25 mouse cellular contexts compared by ENCODE assay signal in the genomic region with DNA sequence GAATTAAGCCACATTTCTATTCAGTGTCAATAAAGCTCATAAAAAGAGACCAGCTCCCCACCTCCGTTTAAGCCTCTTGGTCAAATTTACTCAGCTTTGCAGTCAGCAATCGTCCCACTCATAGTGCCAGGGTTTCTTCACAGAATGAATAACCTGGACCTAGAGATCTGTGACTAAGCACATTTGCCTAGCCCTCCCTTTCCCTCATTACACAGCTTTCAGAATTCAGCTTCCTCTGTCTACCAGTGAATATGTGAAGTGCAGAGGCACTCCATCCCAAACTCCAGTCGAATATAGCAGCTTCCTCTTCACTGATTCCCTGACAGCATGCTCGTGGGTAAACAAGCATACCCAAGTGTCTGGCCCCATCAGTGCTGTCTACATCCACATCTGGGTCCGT. TPM values are rescaled to one million over a fixed set of nuclear protein-coding genes. Genes with fewer than 3 reads are reported as not detected.
DNase-seq lines count a peak whose midpoint lies in the region; ATAC-seq and TF ChIP-seq lines count a peak whose summit lies in the region.
"Had no signal": no experiment of that assay in that cellular context is flagged by ENCODE, and none has a peak within 500 bp of the region (broad histone marks: within the 10 kb centered on the region; RNA-seq: fewer than 3 reads in every experiment).

No protein-coding gene starts in this region.

- ATAC-seq in liver, embryonic 12.5 days: no peak
- ATAC-seq in forebrain, embryonic 13.5 days: no peak
- ATAC-seq: CD4-positive, CD25-positive, alpha-beta regulatory T cell, adult 4 months; forebrain, embryonic 14.5 days had no signal

- H3K4me1 ChIP-seq in kidney, adult 2 months (ENCODE audit: control insufficient read depth, insufficient read depth, low read length): no peaks in the 10 kb centered on the region
- no peaks in the 10 kb centered on the region for H3K4me1 ChIP-seq in liver, embryonic 12.5 days
- no peaks in the 10 kb centered on the region for H3K4me1 ChIP-seq in forebrain, embryonic 13.5 days
- H3K4me1 ChIP-seq: embryonic facial prominence, embryonic 13.5 days; heart, embryonic 12.5 days; limb, embryonic 12.5 days; stomach, embryonic 15.5 days had no signal

- H3K9me3 ChIP-seq in liver, embryonic 12.5 days (replicated peaks): no peaks in the 10 kb centered on the region
- no peaks in the 10 kb centered on the region for H3K9me3 ChIP-seq in forebrain, embryonic 13.5 days (replicated peaks)
- H3K9me3 ChIP-seq: embryonic facial prominence, embryonic 13.5 days; heart, embryonic 12.5 days; limb, embryonic 12.5 days; stomach, embryonic 15.5 days had no signal

- TF ChIP-seq CTCF in kidney, adult 2 months (conservative IDR thresholded peaks at IDR 0.05; ENCODE audit: insufficient read depth, insufficient read length, low read depth, low read length): no peak

- no peak overlapping the region for H3K27ac ChIP-seq in kidney, adult 2 months (ENCODE audit: insufficient read depth, low read depth, low read length)
- H3K27ac ChIP-seq in macrophage: peak overlapping the region; percentile 55
- H3K27ac ChIP-seq in liver, embryonic 12.5 days: no peak overlapping the region
- no peak overlapping the region for H3K27ac ChIP-seq in forebrain, embryonic 13.5 days
- H3K27ac ChIP-seq: embryonic facial prominence, embryonic 13.5 days; hindbrain, embryonic 14.5 days; limb, embryonic 12.5 days; stomach, embryonic 15.5 days had no signal

- H3K4me2 ChIP-seq in liver, embryonic 12.5 days: no peak overlapping the region
- H3K4me2 ChIP-seq in forebrain, embryonic 13.5 days: no peak overlapping the region
- H3K4me2 ChIP-seq: embryonic facial prominence, embryonic 13.5 days; heart, embryonic 12.5 days; hindbrain, embryonic 14.5 days; limb, embryonic 12.5 days; liver, embryonic 11.5 days; midbrain, embryonic 11.5 days; stomach, embryonic 15.5 days had no signal

- no peak for TF ChIP-seq POLR2A in kidney, adult 2 months (IDR thresholded peaks at IDR 0.05; ENCODE audit: low read depth, low read length)

- no peaks in the 10 kb centered on the region for H3K79me2 ChIP-seq in macrophage (ENCODE audit: inconsistent target)

- H3K36me3 ChIP-seq in kidney, adult 2 months (ENCODE audit: control insufficient read depth, insufficient read depth, low read length): no peaks in the 10 kb centered on the region
- H3K36me3 ChIP-seq in macrophage (ENCODE audit: inconsistent target): no peaks in the 10 kb centered on the region
- no peaks in the 10 kb centered on the region for H3K36me3 ChIP-seq in liver, embryonic 12.5 days
- H3K36me3 ChIP-seq in forebrain, embryonic 13.5 days (ENCODE audit: poor library complexity, severe bottlenecking): no peaks in the 10 kb centered on the region
- H3K36me3 ChIP-seq: embryonic facial prominence, embryonic 13.5 days; heart, embryonic 12.5 days; limb, embryonic 12.5 days; stomach, embryonic 15.5 days had no signal

- no peak overlapping the region for H3K9ac ChIP-seq in liver, embryonic 12.5 days
- H3K9ac ChIP-seq in forebrain, embryonic 13.5 days: no peak overlapping the region
- H3K9ac ChIP-seq: embryonic facial prominence, embryonic 13.5 days; heart, embryonic 12.5 days; hindbrain, embryonic 14.5 days; limb, embryonic 12.5 days; stomach, embryonic 15.5 days had no signal

- WGBS in kidney, adult 2 months: 38% methylated on average over 5 of the region's 5 CpGs
- 38% methylated on average over 5 of the region's 5 CpGs for WGBS in macrophage (ENCODE audit: missing documents)
- WGBS in liver, embryonic 12.5 days (ENCODE audit: insufficient replicate concordance): 39% methylated on average over 5 of the region's 5 CpGs
- WGBS in forebrain, embryonic 13.5 days: 74% methylated on average over 5 of the region's 5 CpGs

- peak; percentile 1 for DNase-seq in kidney, adult 2 months
- DNase-seq in kidney, postnatal 36 days: no peak
- peak; percentile 42 for DNase-seq in lung, postnatal 36 days
- no peak for DNase-seq in lung, postnatal 4 days
- DNase-seq: adrenal gland, postnatal 14 days; cerebellum, postnatal 10 days; embryo, embryonic 11 days; gastrocnemius, postnatal 10 days; heart, postnatal 14 days; kidney, postnatal 4 days; thymus, adult 2 months; thymus, postnatal 4 days had no signal

- no peak overlapping the region for H3K4me3 ChIP-seq in kidney, adult 2 months (ENCODE audit: insufficient read depth, low read depth, low read length)
- no peak overlapping the region for H3K4me3 ChIP-seq in macrophage (ENCODE audit: inconsistent target)
- no peak overlapping the region for H3K4me3 ChIP-seq in liver, embryonic 12.5 days
- no peak overlapping the region for H3K4me3 ChIP-seq in forebrain, embryonic 13.5 days
- H3K4me3 ChIP-seq: embryonic facial prominence, embryonic 13.5 days; erythroblast, embryonic 14.5 days; heart, embryonic 12.5 days; limb, embryonic 12.5 days; stomach, embryonic 15.5 days had no signal

- no peaks in the 10 kb centered on the region for H3K27me3 ChIP-seq in kidney, adult 2 months (replicated peaks; ENCODE audit: control insufficient read depth, insufficient read depth, low read length)
- H3K27me3 ChIP-seq in liver, embryonic 12.5 days (replicated peaks): no peaks in the 10 kb centered on the region
- H3K27me3 ChIP-seq in forebrain, embryonic 13.5 days: no peaks in the 10 kb centered on the region
- H3K27me3 ChIP-seq: embryonic facial prominence, embryonic 13.5 days; heart, embryonic 12.5 days; limb, embryonic 12.5 days; stomach, embryonic 15.5 days had no signal

RNA-seq across cellular contexts. Expression of a gene that starts 54.3 kb away (rescaled TPM):
- polyA plus RNA-seq in kidney, adult 2 months (2012; rRNA removed): 13.4 and 14.6 TPM in 2 replicates
- total RNA-seq in macrophage (2018; cell fraction: chromatin; rRNA removed): 100 to 1,000 TPM in 10 of 26 experiments, 10 to 100 TPM in 16; 54.1 to 234 (median 91.2) TPM
- 100 to 1,000 TPM in 2 of 26 experiments, 10 to 100 TPM in 24; 51.1 to 104 (median 72.1) TPM for total RNA-seq in macrophage (2018; cell fraction: cytosol; rRNA removed)
- 100 to 1,000 TPM in 7 of 26 experiments, 10 to 100 TPM in 19; 44.9 to 212 (median 81.2) TPM for total RNA-seq in macrophage (2018; cell fraction: nucleus; rRNA removed)
- 46.7 to 70.2 TPM (median 60.8 TPM) in 3 replicates for polyA plus RNA-seq in macrophage (2018)
- polyA plus RNA-seq in liver, embryonic 12.5 days (2016; fragmentation: Nextera tagmentation; extraction: Ambion mirVana): 1.8 and 2.3 TPM in 2 replicates
- 3.4 and 4.8 TPM in 2 replicates for polyA plus RNA-seq in forebrain, embryonic 13.5 days (2015; fragmentation: Nextera tagmentation; extraction: Ambion mirVana)

Comparison
In these comparisons a context has a peak if more than half of its experiments do, and no peak if none do; other contexts are left out.
1. DNase-seq: peak in kidney, adult 2 months (single experiment) and lung, postnatal 36 days (single experiment); none in kidney, postnatal 36 days (0 of 2) and lung, postnatal 4 days (0 of 2).